Comparison of ENCODE assay signal across 9 mouse cellular contexts in the genomic region with DNA sequence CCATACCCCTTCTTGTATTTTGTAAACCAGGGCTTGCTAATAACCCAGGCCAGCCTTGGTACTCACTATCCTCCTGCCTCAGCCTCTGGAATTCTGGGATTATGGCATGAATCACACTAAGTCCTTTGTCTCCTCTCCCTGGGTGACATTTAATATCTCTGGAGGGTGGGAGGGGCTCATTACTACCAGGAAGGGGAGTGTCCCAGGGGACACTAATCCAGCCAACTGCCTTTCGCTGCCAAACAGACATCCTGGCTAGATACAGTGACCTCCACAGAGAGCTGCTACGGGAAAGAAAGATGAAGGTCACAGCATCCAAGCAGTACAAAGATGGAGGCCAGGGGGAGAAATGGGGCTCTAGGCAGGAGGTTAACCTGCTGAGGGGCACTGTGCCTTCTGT. TPM values are rescaled to one million over a fixed set of nuclear protein-coding genes. Genes with fewer than 3 reads are reported as not detected.
DNase-seq lines count a peak whose midpoint lies in the region; ATAC-seq and TF ChIP-seq lines count a peak whose summit lies in the region.
"Had no signal": no experiment of that assay in that cellular context is flagged by ENCODE, and none has a peak within 500 bp of the region (broad histone marks: within the 10 kb centered on the region; RNA-seq: fewer than 3 reads in every experiment).

No protein-coding gene starts in this region.

- no peak for TF ChIP-seq CTCF in lung, embryonic 14.5 days (IDR thresholded peaks at IDR 0.05; ENCODE audit: low read depth)

- no peaks in the 10 kb centered on the region for H3K27me3 ChIP-seq in lung, embryonic 14.5 days (ENCODE audit: insufficient read depth, low read length)

- WGBS in lung, embryonic 14.5 days: 39% methylated on average over 2 of the region's 2 CpGs

- H3K4me2 ChIP-seq in lung, embryonic 14.5 days: no peak overlapping the region

- peak; percentile 25 to 34 for DNase-seq in gastrocnemius, adult 8-10 months (ENCODE audit: low spot score in 2 of 2)
- no peak for DNase-seq in gastrocnemius, postnatal 14 days
- DNase-seq in adrenal gland, postnatal 10 days: peak; percentile 72
- DNase-seq in heart, postnatal 25 days (ENCODE audit: low spot score): peak; percentile 60
- DNase-seq in lung, embryonic 14.5 days: peak; percentile 64
- no peak for DNase-seq in urinary bladder, adult 2 months (ENCODE audit: low spot score)
- no peak for DNase-seq in layer of hippocampus, postnatal 36 days

- H3K9me3 ChIP-seq in lung, embryonic 14.5 days (ENCODE audit: low read depth, low read length): no peaks in the 10 kb centered on the region

- peak; percentile 18; the same call in 1 of the 2 replicates for ATAC-seq in lung, embryonic 14.5 days (ENCODE audit: insufficient read depth)
- ATAC-seq in erythroid progenitor cell, adult 5-6 weeks (replicated peaks; ENCODE audit: low FRiP score, poor library complexity, severe bottlenecking): no peak

- H3K27ac ChIP-seq in lung, embryonic 14.5 days (ENCODE audit: low read depth): peak overlapping the region; percentile 74

- H3K36me3 ChIP-seq in lung, embryonic 14.5 days (ENCODE audit: insufficient read depth): peaks cover 51% of the 10 kb centered on the region

- no peak overlapping the region for H3K9ac ChIP-seq in lung, embryonic 14.5 days

- intact Hi-C loops in gastrocnemius, postnatal 14 days (cut with DNase I; ENCODE audit: low total_unique reads): no loop called here
- intact Hi-C loops in heart, postnatal 25 days (cut with DNase I): no loop called here

- peaks cover 3% of the 10 kb centered on the region; the same call in 1 of the 2 replicates for H3K4me1 ChIP-seq in lung, embryonic 14.5 days (ENCODE audit: insufficient read depth)

- H3K4me3 ChIP-seq in lung, embryonic 14.5 days (ENCODE audit: low read depth, low read length): no peak overlapping the region
- H3K4me3 ChIP-seq: erythroblast, embryonic 14.5 days had no signal

RNA-seq across cellular contexts. Expression of a gene that starts 25.7 kb away (rescaled TPM):
- 10 to 100 TPM in 1 of 4 experiments, 1 to 10 TPM in 3; 6.9 to 10.7 (median 8.6) TPM for total RNA-seq in gastrocnemius, adult 8-10 months (2022)
- 10 to 100 TPM; 26.5 to 27.4 TPM for total RNA-seq in gastrocnemius, postnatal 14 days (2021)
- total RNA-seq in adrenal gland, postnatal 10 days (2021): 10 to 100 TPM; 71.9 to 73.6 TPM
- 10 to 100 TPM; 52.5 to 64.2 TPM for total RNA-seq in heart, postnatal 25 days (2021)
- 68.6 and 78.0 TPM in 2 replicates for polyA plus RNA-seq in lung, embryonic 14.5 days (2014; fragmentation: Nextera tagmentation; extraction: Ambion mirVana)
- polyA plus RNA-seq in urinary bladder, adult 2 months (2012; rRNA removed): 24.2 and 31.4 TPM in 2 replicates
- total RNA-seq in layer of hippocampus, postnatal 36 days (2021): 1 to 10 TPM; 4.2 to 4.6 TPM
- total RNA-seq in erythroid progenitor cell, adult 5-6 weeks (2015; ENCODE audit: low replicate concordance): 0.42 TPM in 1 of 2 replicates, not detected in the other
- not detected in 2 replicates for total RNA-seq in erythroid progenitor cell, adult 5-6 weeks (2017; ENCODE audit: low replicate concordance)

RNA-seq across cellular contexts. Expression of a gene that starts 42.2 kb away (rescaled TPM):
- 1 to 10 TPM; 1.7 to 3.6 (median 1.9) TPM for total RNA-seq in gastrocnemius, adult 8-10 months (2022)
- total RNA-seq in gastrocnemius, postnatal 14 days (2021): 1 to 10 TPM; 3.1 to 3.3 TPM
- total RNA-seq in adrenal gland, postnatal 10 days (2021): 10 to 100 TPM in 1 of 2 experiments, 1 to 10 TPM in 1; 9.2 to 12.6 TPM
- 1 to 10 TPM; 2.7 to 3.0 TPM for total RNA-seq in heart, postnatal 25 days (2021)
- polyA plus RNA-seq in lung, embryonic 14.5 days (2014; fragmentation: Nextera tagmentation; extraction: Ambion mirVana): 9.7 and 10.2 TPM in 2 replicates
- polyA plus RNA-seq in urinary bladder, adult 2 months (2012; rRNA removed): 16.6 and 17.1 TPM in 2 replicates
- 10 to 100 TPM; 27.4 to 28.3 TPM for total RNA-seq in layer of hippocampus, postnatal 36 days (2021)
- total RNA-seq in erythroid progenitor cell, adult 5-6 weeks (2015; ENCODE audit: low replicate concordance): 0.72 and 1.7 TPM in 2 replicates
- 0.15 and 0.64 TPM in 2 replicates for total RNA-seq in erythroid progenitor cell, adult 5-6 weeks (2017; ENCODE audit: low replicate concordance)

Comparison
In these comparisons a context has a peak if more than half of its experiments do, and no peak if none do; other contexts are left out.
1. DNase-seq: peak in gastrocnemius, adult 8-10 months (2 of 2), adrenal gland, postnatal 10 days (single experiment), heart, postnatal 25 days (single experiment) and lung, embryonic 14.5 days (single experiment); none in gastrocnemius, postnatal 14 days (single experiment), urinary bladder, adult 2 months (single experiment) and layer of hippocampus, postnatal 36 days (0 of 2).